Mouse (Mus musculus): ENCODE data around the gene Stx5a. TPM values are rescaled to one million over a fixed set of nuclear protein-coding genes. Genes with fewer than 3 reads are reported as not detected.

Gene Stx5a
- polyA plus RNA-seq, 1 experiment from 2014 or later, result 82.2 TPM

GRCm38 (mm10) chr19:8789171-8789570 is 48.0 kb downstream of the Stx5a start:
- no peaks in the 10 kb centered on the region for H3K27me3 ChIP-seq (ENCODE audit: control insufficient read depth, insufficient read depth, low read length)
- H3K9me3 ChIP-seq (ENCODE audit: control insufficient read depth, low read length), result no peaks in the 10 kb centered on the region
- TF ChIP-seq EP300 (optimal IDR thresholded peaks at IDR 0.05) (no peak), CTCF (IDR thresholded peaks at IDR 0.05; ENCODE audit: low read depth) (no peak)
- DNase-seq (ENCODE audit: low spot score) (no peak), ATAC-seq (ENCODE audit: low FRiP score, low TSS enrichment) (no peak)
- H3K4me2 ChIP-seq (replicated peaks; ENCODE audit: low read depth), result no peak overlapping the region
- peaks cover 9% of the 10 kb centered on the region for H3K36me3 ChIP-seq (ENCODE audit: control insufficient read depth, insufficient read depth, low read length)
- no peaks in the 10 kb centered on the region for H3K4me1 ChIP-seq (replicated peaks; ENCODE audit: control insufficient read depth, insufficient read depth)
- WGBS, result 28% methylated on average over 1 of the region's 1 CpGs
- no peak overlapping the region for H3K27ac ChIP-seq (replicated peaks)
- H3K4me3 ChIP-seq (ENCODE audit: low read depth, low read length), result no peak overlapping the region
- H3K9ac ChIP-seq (ENCODE audit: low read length), result no peak overlapping the region

GRCm38 (mm10) chr19:8790171-8790570 is 49.0 kb downstream of the Stx5a start:
- H3K4me3 ChIP-seq (ENCODE audit: low read depth, low read length), result no peak overlapping the region
- DNase-seq (ENCODE audit: low spot score) (no peak), ATAC-seq (ENCODE audit: low FRiP score, low TSS enrichment) (no peak)
- no peak overlapping the region for H3K27ac ChIP-seq (replicated peaks)
- 77% methylated on average over 7 of the region's 7 CpGs for WGBS
- H3K36me3 ChIP-seq (ENCODE audit: control insufficient read depth, insufficient read depth, low read length), result peaks cover 9% of the 10 kb centered on the region
- H3K4me2 ChIP-seq (replicated peaks; ENCODE audit: low read depth), result no peak overlapping the region
- no peak for TF ChIP-seq CTCF (IDR thresholded peaks at IDR 0.05; ENCODE audit: low read depth)
- no peak for TF ChIP-seq EP300 (optimal IDR thresholded peaks at IDR 0.05)
- H3K9ac ChIP-seq (ENCODE audit: low read length), result no peak overlapping the region
- no peaks in the 10 kb centered on the region for H3K9me3 ChIP-seq (ENCODE audit: control insufficient read depth, low read length)
- no peaks in the 10 kb centered on the region for H3K4me1 ChIP-seq (replicated peaks; ENCODE audit: control insufficient read depth, insufficient read depth)
- H3K27me3 ChIP-seq (ENCODE audit: control insufficient read depth, insufficient read depth, low read length), result no peaks in the 10 kb centered on the region

- Histone ChIP-seq H3K4me3 (ENCODE audit: low read depth, low read length) (peak within 1 kb of the TSS; percentile 71), H3K9me3 (ENCODE audit: control insufficient read depth, low read length) (no peaks in the 10 kb centered on the region), H3K4me1 (replicated peaks; ENCODE audit: control insufficient read depth, insufficient read depth) (0 out of 2 replicates have a peak, but pooled peaks cover 3% of the 10 kb centered on the region), H3K9ac (ENCODE audit: low read length) (peak within 1 kb of the TSS; percentile 73), H3K27me3 (ENCODE audit: control insufficient read depth, insufficient read depth, low read length) (no peaks in the 10 kb centered on the region), H3K27ac (replicated peaks) (peak within 1 kb of the TSS; percentile 83), H3K36me3 (ENCODE audit: control insufficient read depth, insufficient read depth, low read length) (peaks cover 5% of the 10 kb centered on the region), H3K4me2 (replicated peaks; ENCODE audit: low read depth) (peak within 1 kb of the TSS; percentile 60)
- DNase-seq (ENCODE audit: low spot score), result peak; percentile 90
- WGBS, result 1% methylated on average over 25 of the region's 25 CpGs
- peak; percentile 12 for TF ChIP-seq EP300 (optimal IDR thresholded peaks at IDR 0.05)
- no peak for TF ChIP-seq CTCF (IDR thresholded peaks at IDR 0.05; ENCODE audit: low read depth)
- ATAC-seq (ENCODE audit: low FRiP score, low TSS enrichment), result peak; percentile 82
Measured at GRCm38 (mm10) chr19:8798264-8798946, 57.2 kb downstream of the Stx5a start, which contains the start of gene Polr2g. Gene Polr2g, minus strand, starts transcription at chr19:8798577.

GRCm38 (mm10) chr19:8798947-8799315 is 57.7 kb downstream of the Stx5a start:
- peak; percentile 20; the same call in 1 of the 2 replicates for TF ChIP-seq CTCF (IDR thresholded peaks at IDR 0.05; ENCODE audit: low read depth)
- no peak for TF ChIP-seq EP300 (optimal IDR thresholded peaks at IDR 0.05)
- Histone ChIP-seq H3K4me3 (ENCODE audit: low read depth, low read length) (peak overlapping the region; percentile 71; the same call in 1 of the 2 replicates), H3K36me3 (ENCODE audit: control insufficient read depth, insufficient read depth, low read length) (peaks cover under 1% of the 10 kb centered on the region; the same call in 1 of the 2 replicates), H3K27ac (replicated peaks) (peak overlapping the region; percentile 53; the same call in 1 of the 2 replicates), H3K27me3 (ENCODE audit: control insufficient read depth, insufficient read depth, low read length) (no peaks in the 10 kb centered on the region), H3K4me1 (replicated peaks; ENCODE audit: control insufficient read depth, insufficient read depth) (0 out of 2 replicates have a peak, but pooled peaks cover 3% of the 10 kb centered on the region), H3K9ac (ENCODE audit: low read length) (no peak overlapping the region), H3K9me3 (ENCODE audit: control insufficient read depth, low read length) (no peaks in the 10 kb centered on the region), H3K4me2 (replicated peaks; ENCODE audit: low read depth) (no peak overlapping the region)
- ATAC-seq (ENCODE audit: low FRiP score, low TSS enrichment) (no peak), DNase-seq (ENCODE audit: low spot score) (no peak)

- H3K9ac ChIP-seq (ENCODE audit: low read length), result peak within 1 kb of the TSS; percentile 50
- 0 out of 2 replicates have a peak, but pooled peaks cover 4% of the 10 kb centered on the region for H3K36me3 ChIP-seq (ENCODE audit: control insufficient read depth, insufficient read depth, low read length)
- 0 out of 2 replicates have a peak, but pooled peaks cover 3% of the 10 kb centered on the region for H3K4me1 ChIP-seq (replicated peaks; ENCODE audit: control insufficient read depth, insufficient read depth)
- no peaks in the 10 kb centered on the region for H3K27me3 ChIP-seq (ENCODE audit: control insufficient read depth, insufficient read depth, low read length)
- peak within 1 kb of the TSS; percentile 81 for H3K27ac ChIP-seq (replicated peaks)
- DNase-seq (ENCODE audit: low spot score) (peak; percentile 96), ATAC-seq (ENCODE audit: low FRiP score, low TSS enrichment) (peak; percentile 98)
- under 1% methylated on average over 30 of the region's 30 CpGs for WGBS
- H3K4me2 ChIP-seq (replicated peaks; ENCODE audit: low read depth), result peak within 1 kb of the TSS; percentile 58
- H3K9me3 ChIP-seq (ENCODE audit: control insufficient read depth, low read length), result no peaks in the 10 kb centered on the region
- TF ChIP-seq CTCF (IDR thresholded peaks at IDR 0.05; ENCODE audit: low read depth), result no peak
- no peak for TF ChIP-seq EP300 (optimal IDR thresholded peaks at IDR 0.05)
- H3K4me3 ChIP-seq (ENCODE audit: low read depth, low read length), result peak within 1 kb of the TSS; percentile 57
Measured at GRCm38 (mm10) chr19:8802130-8802821, 61.1 kb downstream of the Stx5a start, which contains the start of gene Zbtb3. Gene Zbtb3, plus strand, starts transcription at chr19:8802555.

All from stomach, postnatal 0 days (tissue).